Mouse (Mus musculus) CH12.LX (cell line): ENCODE data around the gene Cnbp. TPM values are rescaled to one million over a fixed set of nuclear protein-coding genes. Genes with fewer than 3 reads are reported as not detected.

Source experiments
- DNase-seq: peaks from one replicate; pipeline ENCODE4 v3.0.0-alpha.2; 2013; ENCODE audit errors: extremely low read depth
- H3K27ac ChIP-seq: 2 replicates; pipeline ENCODE4 v1.5.1; 2012; ENCODE audit warnings: low read depth, mild to moderate bottlenecking, control low read depth, moderate library complexity; ENCODE audit not compliant: insufficient read depth
- H3K27me3 ChIP-seq: replicated peaks from 2 replicates; pipeline ENCODE3; 2012; ENCODE audit warnings: inconsistent platforms
- H3K36me3 ChIP-seq, 2 experiments: replicated peaks in 1 of 2; 2 replicates each; pipeline versions ENCODE3 to v1.6.1; 2012; ENCODE audit warnings: inconsistent platforms in 1 of 2, low read length in 1 of 2, mild to moderate bottlenecking in 1 of 2, mixed read lengths in 1 of 2, moderate library complexity in 1 of 2; ENCODE audit not compliant: control insufficient read depth in 1 of 2, insufficient read depth in 1 of 2
- H3K4me1 ChIP-seq, 2 experiments: 2 replicates each; pipeline ENCODE4 v1.6.1; 2012; ENCODE audit warnings: inconsistent platforms in 1 of 2, moderate library complexity in 1 of 2; ENCODE audit not compliant: insufficient read depth in 2 of 2, control insufficient read depth in 1 of 2
- H3K4me2 ChIP-seq: 2 replicates; pipeline ENCODE4 v1.6.1; 2012; ENCODE audit warnings: low read depth, mild to moderate bottlenecking, control low read depth; ENCODE audit not compliant: poor library complexity, insufficient read depth, severe bottlenecking
- H3K4me3 ChIP-seq, 3 experiments: fragments of 150-350 bp in 1 of 3; sonication (generic) in 1 of 3; replicated peaks in 1 of 3; 2 replicates each; pipeline versions ENCODE3 to v1.5.1; 2011 to 2012; ENCODE audit warnings: low read depth in 2 of 3, low read length in 2 of 3, mild to moderate bottlenecking in 2 of 3, moderate library complexity in 2 of 3, control low read depth in 1 of 3, improper control_type of control experiment in 1 of 3, inconsistent platforms in 1 of 3, mixed read lengths in 1 of 3; ENCODE audit not compliant: poor library complexity in 1 of 3
- H3K79me2 ChIP-seq: replicated peaks from 2 replicates; pipeline ENCODE4 v1.6.1; 2012; ENCODE audit warnings: mild to moderate bottlenecking, moderate library complexity; ENCODE audit not compliant: control insufficient read depth, poor library complexity, insufficient read depth, severe bottlenecking; ENCODE audit errors: extremely low read depth
- H3K9ac ChIP-seq: 2 replicates; pipeline ENCODE4 v1.6.1; 2012; ENCODE audit warnings: low read depth, mild to moderate bottlenecking, control low read depth, moderate library complexity; ENCODE audit not compliant: insufficient read depth
- H3K9me3 ChIP-seq: replicated peaks from 2 replicates; pipeline ENCODE3; 2012; ENCODE audit warnings: low read length, inconsistent platforms, mixed read lengths
- BHLHE40 ChIP-seq: IDR thresholded peaks from 2 replicates; pipeline ENCODE4 v1.6.1; 2011; ENCODE audit warnings: mild to moderate bottlenecking, low read depth, low read length, improper control_type of control experiment
- CHD2 ChIP-seq: IDR thresholded peaks from 2 replicates; pipeline ENCODE4 v1.6.1; 2011; ENCODE audit warnings: low read length, improper control_type of control experiment
- E2F4 ChIP-seq: IDR thresholded peaks from 2 replicates; pipeline ENCODE4 v1.6.1; 2011; ENCODE audit warnings: low read depth, low read length, improper control_type of control experiment; ENCODE audit not compliant: insufficient replicate concordance
- ELF1 ChIP-seq: IDR thresholded peaks from 2 replicates; pipeline ENCODE4 v1.6.1; 2014; ENCODE audit warnings: low read depth, mild to moderate bottlenecking, inconsistent platforms, low read length, improper control_type of control experiment
- EP300 ChIP-seq: IDR thresholded peaks from 2 replicates; pipeline ENCODE4 v1.6.1; 2011; ENCODE audit warnings: low read length, improper control_type of control experiment
- JUN ChIP-seq: IDR thresholded peaks from 2 replicates; pipeline ENCODE4 v1.6.1; 2011; ENCODE audit warnings: low read depth, mild to moderate bottlenecking, low read length, improper control_type of control experiment, moderate library complexity; ENCODE audit not compliant: insufficient read depth
- KAT2A ChIP-seq: IDR thresholded peaks from 2 replicates; pipeline ENCODE4 v1.6.1; 2012; ENCODE audit warnings: low read length, improper control_type of control experiment, inconsistent platforms; ENCODE audit not compliant: insufficient replicate concordance
- MEF2A ChIP-seq: IDR thresholded peaks from 2 replicates; pipeline ENCODE4 v1.6.1; 2014; ENCODE audit warnings: low read depth, mild to moderate bottlenecking, inconsistent platforms, low read length, improper control_type of control experiment, borderline replicate concordance
- MXI1 ChIP-seq: IDR thresholded peaks from 2 replicates; pipeline ENCODE4 v1.6.1; 2011; ENCODE audit warnings: mild to moderate bottlenecking, low read depth, low read length, improper control_type of control experiment
- NELFE ChIP-seq: IDR thresholded peaks from 2 replicates; pipeline ENCODE4 v1.6.1; 2011; ENCODE audit warnings: low read depth, low read length, improper control_type of control experiment
- RCOR1 ChIP-seq: conservative IDR thresholded peaks from 2 replicates; pipeline ENCODE4 v1.6.1; 2012; ENCODE audit warnings: low read depth, mild to moderate bottlenecking, inconsistent platforms, low read length, improper control_type of control experiment
- UBTF ChIP-seq: IDR thresholded peaks from 2 replicates; pipeline ENCODE4 v1.6.1; 2012; ENCODE audit warnings: low read depth, mild to moderate bottlenecking, inconsistent platforms, low read length, improper control_type of control experiment, moderate library complexity
- ZC3H11A ChIP-seq: IDR thresholded peaks from 2 replicates; pipeline ENCODE4 v1.6.1; 2012; ENCODE audit warnings: low read depth, mild to moderate bottlenecking, inconsistent platforms, low read length, improper control_type of control experiment
- ZKSCAN1 ChIP-seq: IDR thresholded peaks from 2 replicates; pipeline ENCODE4 v1.6.1; 2012; ENCODE audit warnings: low read depth, inconsistent platforms, low read length, improper control_type of control experiment, borderline replicate concordance
- ZMIZ1 ChIP-seq: IDR thresholded peaks from 2 replicates; pipeline ENCODE4 v1.6.1; 2012; ENCODE audit warnings: low read depth, mild to moderate bottlenecking, inconsistent platforms, low read length, improper control_type of control experiment
- ZNF384 ChIP-seq: IDR thresholded peaks from 2 replicates; pipeline ENCODE4 v1.6.1; 2012; ENCODE audit warnings: low read depth, low read length, improper control_type of control experiment, inconsistent platforms
- dilution Hi-C: fragments of 300-500 bp; cut with MboI; formaldehyde crosslinking; loops from 2 replicates; pipeline ENCODE4 v1.14.3; 2020; ENCODE audit warnings: low sequenced_read_pairs; ENCODE audit not compliant: extremely low pct_unique_long_range_greater_than_20kb, extremely low pct_ligation_motif_present
- in situ Hi-C: fragments of 300-500 bp; cut with MboI; formaldehyde crosslinking; loops from 3 replicates; pipeline ENCODE4 v1.14.3; 2019; ENCODE audit warnings: low sequenced_read_pairs, low pct_ligation_motif_present, low pct_unique_long_range_greater_than_20kb, mixed read lengths
- polyA plus RNA-seq: library from polyadenylated mRNA; unstranded; fragments of >175 nt; gene quantifications from 2 replicates; pipeline ENCODE4 v1.2.1, GENCODE M21; 2012; ENCODE audit warnings: low read depth; ENCODE audit not compliant: insufficient read length
- total RNA-seq, 2 experiments: library from RNA; depleted of rRNA; stranded (reverse); fragments of 300-350 nt in 1 of 2; fragments of >200 nt in 1 of 2; gene quantifications; 2 replicates each; pipeline ENCODE4 v1.2.3; 2012 to 2014

Cnbp gene
- total and polyA plus RNA-seq, 3 experiments, result 558 to 838 (median 649) TPM

DNA sequence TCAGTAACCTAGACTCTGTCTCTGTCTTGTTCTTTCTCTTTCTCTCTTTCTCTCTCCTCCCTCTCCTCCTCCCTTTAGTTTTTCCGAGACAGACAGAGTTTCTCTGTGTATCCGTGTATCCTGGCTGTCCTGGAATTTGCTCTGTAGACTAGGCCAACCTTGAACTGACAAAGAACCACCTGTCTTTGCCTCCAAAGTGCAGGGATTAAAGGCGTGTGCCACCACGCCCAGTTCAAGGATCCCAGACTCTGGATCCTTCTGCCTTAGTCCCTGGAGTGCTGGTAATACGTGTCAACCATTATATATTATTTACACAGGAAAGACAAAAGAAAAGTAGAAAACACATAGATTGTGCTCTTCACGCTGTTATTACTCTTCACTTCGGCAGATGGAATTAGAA is 20.3 kb upstream of the Cnbp start:
- Histone ChIP-seq H3K79me2 (no peaks in the 10 kb centered on the region), H3K4me2 (no peak overlapping the region), H3K9ac (no peak overlapping the region), H3K4me1 (peaks cover 3 to 10% of the 10 kb centered on the region in 2 experiments), H3K4me3 (no peak overlapping the region), H3K36me3 (no peaks in the 10 kb centered on the region), H3K27ac (no peak overlapping the region), H3K9me3 (peaks cover 3% of the 10 kb centered on the region), H3K27me3 (no peaks in the 10 kb centered on the region)
- DNase-seq, result no peak
- TF ChIP-seq RCOR1, result no peak
- no peak for TF ChIP-seq ZNF384
- dilution Hi-C loops (no loop called here), in situ Hi-C loops (no loop called here)

DNA sequence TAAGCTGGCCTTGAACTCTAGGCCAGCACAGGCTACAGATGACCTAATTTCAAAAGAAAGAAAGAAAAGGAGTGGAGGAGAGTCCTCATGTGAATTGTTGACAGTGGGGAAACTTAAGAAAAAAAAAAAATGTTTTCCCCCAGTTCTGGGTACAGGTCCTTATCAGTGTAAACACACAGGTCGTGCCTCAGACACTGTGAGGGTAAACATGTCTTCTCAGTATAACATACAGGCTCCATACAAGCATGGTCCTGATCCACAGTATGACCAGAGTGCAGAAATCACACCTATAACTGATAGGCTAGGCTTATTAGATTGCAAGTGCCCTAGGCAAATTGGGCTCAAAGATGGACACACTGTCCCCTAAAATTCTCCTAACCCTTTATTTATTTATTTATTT is 19.5 kb upstream of the Cnbp start:
- Histone ChIP-seq H3K79me2 (no peaks in the 10 kb centered on the region), H3K36me3 (no peaks in the 10 kb centered on the region), H3K4me2 (no peak overlapping the region), H3K4me3 (no peak overlapping the region), H3K4me1 (peaks cover 0 to 6% of the 10 kb centered on the region in 2 experiments; a peak in 2 of 4 replicates), H3K27me3 (no peaks in the 10 kb centered on the region), H3K27ac (no peak overlapping the region), H3K9ac (no peak overlapping the region), H3K9me3 (peaks cover 3% of the 10 kb centered on the region)
- dilution Hi-C loops, result no loop called here
- DNase-seq, result no peak
- in situ Hi-C loops, result no loop called here
- no peak for TF ChIP-seq MEF2A
- no peak for TF ChIP-seq CHD2
- TF ChIP-seq ZKSCAN1, result no peak
- no peak for TF ChIP-seq E2F4
- TF ChIP-seq NELFE, result no peak
- TF ChIP-seq ZC3H11A, result no peak
- TF ChIP-seq JUN, result no peak
- no peak for TF ChIP-seq ZMIZ1
- TF ChIP-seq BHLHE40, result no peak
- no peak for TF ChIP-seq MXI1
- no peak for TF ChIP-seq KAT2A
- TF ChIP-seq, all 38 proteins: peak for 0

DNA sequence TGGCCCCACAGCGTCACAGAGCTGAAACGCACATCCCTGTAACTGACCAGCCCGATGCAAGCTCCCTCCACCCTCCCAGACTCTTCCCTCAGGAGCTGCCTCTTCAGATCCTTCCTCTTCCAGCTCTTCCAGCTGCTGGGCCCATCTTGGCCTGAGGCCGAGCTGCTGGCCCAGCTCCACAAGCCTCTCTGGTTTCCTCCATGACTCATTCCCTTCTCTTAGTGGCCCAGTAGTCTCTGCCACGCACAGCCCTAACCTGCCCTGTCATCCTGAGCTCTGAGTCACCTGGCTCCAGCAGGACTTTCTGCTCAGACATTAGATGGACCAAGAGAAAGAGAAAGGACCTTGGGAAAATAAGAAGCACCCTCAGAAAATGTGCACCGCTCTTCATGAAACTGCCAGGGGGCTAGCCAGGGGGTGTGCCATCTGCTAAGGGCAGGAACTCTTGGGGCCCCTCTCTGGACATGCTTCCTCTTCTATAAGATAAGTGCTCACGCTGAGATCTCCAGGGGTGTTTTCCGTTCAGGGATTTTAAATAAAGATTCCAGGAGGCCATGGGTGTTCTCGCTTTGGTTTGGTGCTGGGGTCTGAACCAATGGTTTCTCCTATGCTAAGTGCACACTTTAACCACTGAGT is 18.1 kb upstream of the Cnbp start:
- Histone ChIP-seq H3K27ac (no peak overlapping the region), H3K4me2 (no peak overlapping the region), H3K79me2 (no peaks in the 10 kb centered on the region), H3K27me3 (no peaks in the 10 kb centered on the region), H3K36me3 (no peaks in the 10 kb centered on the region), H3K9ac (no peak overlapping the region), H3K9me3 (peaks cover under 1% of the 10 kb centered on the region), H3K4me1 (peaks cover 0 to 6% of the 10 kb centered on the region in 2 experiments; a peak in 2 of 4 replicates), H3K4me3 (no peak overlapping the region)
- in situ Hi-C loops, result no loop called here
- DNase-seq, result no peak
- no peak for TF ChIP-seq ZC3H11A
- TF ChIP-seq UBTF, result no peak
- TF ChIP-seq MEF2A, result no peak
- no peak for TF ChIP-seq EP300
- no peak for TF ChIP-seq ZNF384
- TF ChIP-seq ELF1, result no peak
- dilution Hi-C loops, result no loop called here
